Mouse (Mus musculus) liver, embryonic 12.5 days (tissue): ENCODE results near the gene Dyrk1a. TPM values are rescaled to one million over a fixed set of nuclear protein-coding genes. Genes with fewer than 3 reads are reported as not detected.

Experiments
- ATAC-seq: fragments of 200-750 bp; cut with Nextera tagmentation; 2 replicates; pipeline ENCODE4 v1.8.0; 2017; ENCODE audit warnings: moderate number of reproducible peaks, mild to moderate bottlenecking, moderate library complexity
- H3K27ac ChIP-seq: fragments of 300-500 bp; sonication (generic); 2 replicates; pipeline ENCODE4 v1.5.1; 2016; ENCODE audit warnings: mild to moderate bottlenecking
- H3K27me3 ChIP-seq: fragments of 300-500 bp; sonication (generic); replicated peaks from 2 replicates; pipeline ENCODE4 v1.6.1; 2016; ENCODE audit warnings: mild to moderate bottlenecking, moderate library complexity
- H3K36me3 ChIP-seq: fragments of 300-500 bp; sonication (generic); 2 replicates; pipeline ENCODE4 v1.6.1; 2016; ENCODE audit warnings: mild to moderate bottlenecking, moderate library complexity
- H3K4me1 ChIP-seq: fragments of 300-500 bp; sonication (generic); 2 replicates; pipeline ENCODE4 v1.6.1; 2016
- H3K4me2 ChIP-seq: fragments of 300-500 bp; sonication (generic); 2 replicates; pipeline ENCODE4 v1.6.1; 2016; ENCODE audit warnings: mild to moderate bottlenecking, moderate library complexity
- H3K4me3 ChIP-seq: fragments of 300-500 bp; sonication (generic); 2 replicates; pipeline ENCODE4 v1.5.1; 2016; ENCODE audit warnings: mild to moderate bottlenecking, moderate library complexity
- H3K9ac ChIP-seq: fragments of 300-500 bp; sonication (generic); 2 replicates; pipeline ENCODE4 v1.6.1; 2016; ENCODE audit warnings: mild to moderate bottlenecking, moderate library complexity
- H3K9me3 ChIP-seq: fragments of 300-500 bp; sonication (generic); replicated peaks from 2 replicates; pipeline ENCODE4 v1.6.1; 2016; ENCODE audit warnings: mild to moderate bottlenecking, moderate library complexity
- WGBS: fragments of 180-500 bp; shearing (Covaris S2); methylation state at CpG from one replicate; pipeline ENCODE4 v1.1.7; 2016; ENCODE audit not compliant: insufficient replicate concordance; 5-methylcytosine and 5-hydroxymethylcytosine counted together
- polyA plus RNA-seq: library from polyadenylated mRNA; unstranded; fragments of >200 nt; fragmentation: Nextera tagmentation; extraction: Ambion mirVana; gene quantifications from 2 replicates; pipeline ENCODE4 v1.2.1, GENCODE M21; 2016

Gene Dyrk1a
- polyA plus RNA-seq, 1 experiment from 2014 or later: 4.8 TPM

DNA sequence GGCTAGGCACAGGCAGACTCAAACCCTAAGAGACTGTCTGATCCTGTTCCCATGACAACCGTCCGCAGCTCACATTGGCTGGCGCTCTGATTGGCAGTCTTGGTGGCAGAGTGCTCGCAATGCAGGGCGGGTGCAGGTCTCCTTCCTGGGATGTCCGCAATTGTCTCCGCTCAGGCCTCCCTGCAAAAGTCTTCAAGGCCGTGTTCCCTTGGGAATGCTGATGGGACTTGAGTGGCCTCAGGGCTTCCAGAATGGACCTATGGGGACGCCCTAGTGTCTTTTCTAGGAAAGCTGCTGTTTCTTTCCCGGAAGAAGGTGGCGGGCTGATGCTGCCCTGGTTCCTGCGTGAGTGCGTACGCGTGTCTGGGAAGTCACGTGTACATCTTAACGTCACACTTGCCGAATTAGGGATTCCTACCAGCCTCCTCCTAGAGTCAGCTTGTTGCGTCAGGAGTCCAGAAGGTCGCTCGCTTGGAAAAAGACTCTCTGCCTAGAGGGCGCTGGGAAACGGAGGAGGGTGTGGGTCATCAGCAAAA is 154.3 kb downstream of the Dyrk1a start:
- H3K27me3 ChIP-seq: peaks cover 28% of the 10 kb centered on the region
- no peak overlapping the region for H3K9ac ChIP-seq
- WGBS: under 1% methylated on average over 23 of the region's 23 CpGs
- 0 out of 2 replicates have a peak, but pooled peaks cover 2% of the 10 kb centered on the region for H3K9me3 ChIP-seq
- peaks cover 7% of the 10 kb centered on the region; the same call in 1 of the 2 replicates for H3K4me1 ChIP-seq
- H3K36me3 ChIP-seq: no peaks in the 10 kb centered on the region
- peak; percentile 70 for ATAC-seq
- H3K27ac ChIP-seq: no peak overlapping the region
- H3K4me2 ChIP-seq: peak overlapping the region; percentile 64
- H3K4me3 ChIP-seq: peak overlapping the region; percentile 46

DNA sequence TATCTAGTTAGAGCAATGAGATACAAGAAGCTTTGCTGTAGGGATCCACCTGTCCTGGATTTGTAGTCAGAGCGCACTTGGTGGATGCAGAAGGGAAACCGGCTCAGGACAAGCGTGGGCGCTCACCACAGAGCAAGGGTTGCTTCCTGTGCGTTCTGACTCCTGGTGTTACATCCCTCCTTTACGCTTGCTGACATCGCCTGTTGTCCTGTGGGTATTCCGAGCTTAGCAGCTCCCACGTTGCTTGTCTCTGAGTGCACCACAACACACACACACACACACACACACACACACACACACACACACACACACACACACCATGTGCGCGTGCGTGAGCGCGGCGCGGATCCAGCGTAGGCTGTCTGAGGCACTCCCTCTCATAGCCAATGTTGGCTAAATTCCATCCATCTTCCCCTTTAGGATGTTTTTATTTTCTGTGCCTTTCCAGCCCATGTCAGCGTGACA is 155.0 kb downstream of the Dyrk1a start:
- H3K4me3 ChIP-seq: peak overlapping the region; percentile 46
- no peak overlapping the region for H3K9ac ChIP-seq
- ATAC-seq: no peak
- H3K4me2 ChIP-seq: peak overlapping the region; percentile 64
- peaks cover 28% of the 10 kb centered on the region for H3K27me3 ChIP-seq
- 0 out of 2 replicates have a peak, but pooled peaks cover 4% of the 10 kb centered on the region for H3K9me3 ChIP-seq
- H3K36me3 ChIP-seq: no peaks in the 10 kb centered on the region
- 6% methylated on average over 18 of the region's 18 CpGs for WGBS
- no peak overlapping the region for H3K27ac ChIP-seq
- peaks cover 7% of the 10 kb centered on the region; the same call in 1 of the 2 replicates for H3K4me1 ChIP-seq

DNA sequence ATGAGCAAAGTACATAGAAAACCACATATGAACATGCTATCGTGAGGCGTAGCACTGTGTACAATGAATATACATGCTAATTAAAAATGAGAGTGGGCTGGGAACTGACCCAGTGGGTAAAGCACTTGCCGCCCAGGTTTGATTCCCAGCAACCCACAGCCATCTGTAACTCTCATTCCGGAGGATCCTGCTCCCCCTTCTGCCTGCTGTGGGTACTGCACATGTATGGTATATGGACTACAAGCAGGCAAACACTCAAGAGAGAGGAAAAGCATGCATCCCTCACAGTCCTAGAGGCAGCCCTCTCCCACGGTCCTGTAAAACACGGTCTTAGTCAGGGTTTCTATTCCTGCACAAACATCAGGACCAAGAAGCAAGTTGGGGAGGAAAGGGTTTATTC is 159.4 kb downstream of the Dyrk1a start:
- WGBS: 77% methylated on average over 6 of the region's 6 CpGs
- H3K9me3 ChIP-seq: 0 out of 2 replicates have a peak, but pooled peaks cover 4% of the 10 kb centered on the region
- no peak overlapping the region for H3K9ac ChIP-seq
- H3K36me3 ChIP-seq: no peaks in the 10 kb centered on the region
- peaks cover 7% of the 10 kb centered on the region; the same call in 1 of the 2 replicates for H3K4me1 ChIP-seq
- ATAC-seq: no peak
- H3K4me2 ChIP-seq: no peak overlapping the region
- H3K27ac ChIP-seq: no peak overlapping the region
- peaks cover 8% of the 10 kb centered on the region for H3K27me3 ChIP-seq
- H3K4me3 ChIP-seq: no peak overlapping the region

DNA sequence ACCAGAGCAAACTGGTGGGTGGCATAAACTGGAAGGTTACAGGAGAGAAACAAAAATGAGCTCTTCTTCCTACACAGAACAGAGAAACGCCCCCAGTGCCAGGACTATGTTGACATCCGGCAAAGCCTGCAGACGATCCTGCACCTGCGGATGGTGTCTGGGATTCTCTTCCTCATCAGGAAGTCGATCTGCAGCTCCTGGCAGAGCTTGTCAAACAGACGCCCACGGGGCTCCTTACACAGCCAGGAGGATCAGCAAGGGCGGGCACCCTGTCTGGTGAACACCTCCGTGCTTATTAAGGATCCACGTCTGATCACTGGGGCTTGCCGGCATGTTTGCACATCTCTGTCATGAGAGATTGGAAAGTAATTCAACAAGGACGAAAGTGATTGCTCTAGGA is 161.2 kb downstream of the Dyrk1a start:
- ATAC-seq: no peak
- Histone ChIP-seq H3K4me2 (no peak overlapping the region), H3K36me3 (no peaks in the 10 kb centered on the region), H3K4me1 (no peaks in the 10 kb centered on the region), H3K27ac (no peak overlapping the region), H3K9ac (no peak overlapping the region), H3K4me3 (no peak overlapping the region), H3K27me3 (no peaks in the 10 kb centered on the region), H3K9me3 (0 out of 2 replicates have a peak, but pooled peaks cover 4% of the 10 kb centered on the region)
- WGBS: 54% methylated on average over 12 of the region's 12 CpGs

DNA sequence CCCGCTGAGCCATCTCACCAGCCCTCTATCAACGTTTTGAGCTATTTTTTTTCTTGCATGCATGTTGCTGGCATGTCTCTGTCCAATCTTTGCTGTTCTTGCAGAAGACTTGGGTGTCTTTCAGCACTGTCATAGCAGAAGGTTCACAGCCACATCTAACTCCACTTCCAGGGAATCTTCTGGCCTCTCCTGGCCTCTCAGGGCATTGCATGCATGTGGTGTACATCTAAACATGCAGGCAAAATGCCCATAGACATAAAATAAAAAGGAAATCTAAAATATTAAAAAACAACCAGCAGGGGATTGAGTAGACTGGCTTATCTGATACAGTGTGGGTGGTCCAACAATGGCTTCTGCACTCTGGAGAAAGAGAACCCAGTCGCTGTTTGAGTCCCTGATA is 165.7 kb downstream of the Dyrk1a start:
- Histone ChIP-seq H3K4me1 (no peaks in the 10 kb centered on the region), H3K9me3 (no peaks in the 10 kb centered on the region), H3K27me3 (no peaks in the 10 kb centered on the region), H3K36me3 (no peaks in the 10 kb centered on the region), H3K9ac (no peak overlapping the region), H3K4me2 (no peak overlapping the region), H3K4me3 (no peak overlapping the region), H3K27ac (no peak overlapping the region)
- WGBS: 41% methylated on average over 3 of the region's 3 CpGs
- no peak for ATAC-seq

DNA sequence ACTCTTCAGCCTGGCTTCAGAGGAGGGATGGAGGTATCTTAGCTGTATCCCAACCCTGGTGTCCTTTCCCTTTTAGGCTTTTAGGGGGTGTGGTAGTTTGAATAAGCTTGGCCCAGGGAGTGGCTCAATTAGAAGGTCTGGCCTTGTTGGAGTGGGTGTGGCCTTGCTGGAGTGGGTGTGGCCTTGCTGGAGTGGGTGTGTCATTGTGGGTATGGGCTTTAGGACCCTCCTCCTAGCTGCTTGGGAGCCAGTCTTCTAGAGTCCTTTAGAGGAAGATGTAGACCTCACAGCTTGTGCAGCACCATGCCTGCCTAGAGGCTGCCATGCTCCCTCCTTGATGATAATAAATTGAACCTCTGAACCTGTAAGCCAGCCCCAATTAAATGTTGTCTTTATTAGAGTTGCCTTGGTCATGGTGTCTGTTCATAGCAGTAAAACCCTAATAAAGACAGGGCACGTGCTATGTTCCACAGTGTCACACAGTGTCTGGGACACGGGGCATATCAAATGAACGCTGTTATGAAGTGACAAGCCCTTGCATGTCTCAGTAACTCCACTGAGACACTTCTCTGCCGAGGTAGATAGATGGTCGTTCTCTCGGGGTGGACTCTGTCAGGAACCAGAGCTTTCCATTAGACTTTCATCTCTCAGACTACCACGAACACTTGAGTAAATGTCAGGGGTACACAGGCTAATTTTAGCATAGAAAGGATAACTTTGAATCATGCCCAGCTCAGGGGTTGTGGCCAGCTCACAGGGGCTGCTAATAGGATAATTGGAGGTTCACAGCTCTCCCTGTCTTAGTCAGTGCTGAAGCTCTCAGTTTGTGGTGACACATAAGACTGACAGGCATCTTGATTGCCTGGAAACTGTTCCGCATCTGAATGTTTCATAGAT is 166.9 kb downstream of the Dyrk1a start:
- no peak for ATAC-seq
- H3K27ac ChIP-seq: no peak overlapping the region
- H3K4me1 ChIP-seq: no peaks in the 10 kb centered on the region
- H3K9ac ChIP-seq: no peak overlapping the region
- no peak overlapping the region for H3K4me3 ChIP-seq
- WGBS: 65% methylated on average over 8 of the region's 8 CpGs
- no peaks in the 10 kb centered on the region for H3K36me3 ChIP-seq
- no peaks in the 10 kb centered on the region for H3K27me3 ChIP-seq
- H3K4me2 ChIP-seq: no peak overlapping the region
- no peaks in the 10 kb centered on the region for H3K9me3 ChIP-seq

DNA sequence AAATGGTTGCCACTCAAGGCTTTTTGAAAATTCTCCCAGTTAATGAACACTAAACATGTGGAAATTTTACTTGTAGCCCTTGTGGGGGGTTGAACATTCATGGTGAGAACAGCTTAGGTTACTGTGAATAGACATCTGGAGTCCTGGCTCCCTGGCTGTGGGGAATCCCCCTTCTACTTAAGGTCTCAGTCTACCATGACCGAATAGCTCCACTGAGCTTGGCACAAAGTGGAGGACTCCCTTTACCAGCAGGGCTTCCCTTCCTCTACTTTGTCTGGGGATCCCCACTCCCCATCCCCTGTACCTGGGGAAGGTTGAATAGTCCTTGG is 167.5 kb downstream of the Dyrk1a start:
- no peaks in the 10 kb centered on the region for H3K27me3 ChIP-seq
- H3K4me3 ChIP-seq: no peak overlapping the region
- no peak overlapping the region for H3K4me2 ChIP-seq
- H3K36me3 ChIP-seq: no peaks in the 10 kb centered on the region
- H3K4me1 ChIP-seq: no peaks in the 10 kb centered on the region
- H3K9ac ChIP-seq: no peak overlapping the region
- WGBS: 74% methylated on average over 1 of the region's 1 CpGs
- H3K27ac ChIP-seq: no peak overlapping the region
- ATAC-seq: no peak
- no peaks in the 10 kb centered on the region for H3K9me3 ChIP-seq

DNA sequence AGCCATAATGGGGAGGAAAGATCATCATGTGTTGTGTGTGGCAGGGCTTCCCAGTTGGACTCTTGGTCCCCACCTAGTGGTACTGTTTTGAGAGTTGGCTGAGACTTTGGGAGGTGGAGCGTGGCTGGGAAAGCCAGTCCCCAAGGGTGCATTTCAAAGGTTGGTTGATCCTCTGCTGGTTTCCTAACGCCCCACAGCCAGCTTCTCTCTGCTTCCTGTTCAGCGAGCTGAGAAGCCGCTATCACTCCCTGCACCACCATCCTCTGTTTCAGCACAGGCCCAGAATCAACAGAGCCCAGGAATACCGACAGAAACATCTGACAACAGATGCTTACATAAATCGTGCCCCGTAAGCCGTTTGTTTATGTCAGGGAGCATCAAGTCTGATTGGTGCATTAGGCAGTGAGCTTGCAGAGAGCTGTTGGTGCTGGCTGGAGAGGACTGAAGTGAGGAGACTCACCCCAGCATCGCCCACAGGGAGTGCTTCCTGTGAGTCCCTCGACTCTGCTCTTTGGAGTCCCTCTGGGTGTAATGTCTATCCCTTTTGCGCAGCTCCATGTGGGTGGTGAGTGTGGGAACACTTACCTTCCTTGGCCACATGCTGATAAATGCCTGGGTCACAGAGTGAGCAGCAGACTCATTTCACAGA is 174.2 kb downstream of the Dyrk1a start:
- Histone ChIP-seq H3K36me3 (no peaks in the 10 kb centered on the region), H3K9ac (no peak overlapping the region), H3K4me1 (peaks cover 9% of the 10 kb centered on the region), H3K9me3 (no peaks in the 10 kb centered on the region), H3K4me3 (peak overlapping the region; percentile 32; the same call in 1 of the 2 replicates), H3K4me2 (peak overlapping the region; percentile 50), H3K27me3 (peaks cover 3% of the 10 kb centered on the region; the same call in 1 of the 2 replicates), H3K27ac (no peak overlapping the region)
- WGBS: 5% methylated on average over 11 of the region's 11 CpGs
- ATAC-seq: peak; percentile 46

DNA sequence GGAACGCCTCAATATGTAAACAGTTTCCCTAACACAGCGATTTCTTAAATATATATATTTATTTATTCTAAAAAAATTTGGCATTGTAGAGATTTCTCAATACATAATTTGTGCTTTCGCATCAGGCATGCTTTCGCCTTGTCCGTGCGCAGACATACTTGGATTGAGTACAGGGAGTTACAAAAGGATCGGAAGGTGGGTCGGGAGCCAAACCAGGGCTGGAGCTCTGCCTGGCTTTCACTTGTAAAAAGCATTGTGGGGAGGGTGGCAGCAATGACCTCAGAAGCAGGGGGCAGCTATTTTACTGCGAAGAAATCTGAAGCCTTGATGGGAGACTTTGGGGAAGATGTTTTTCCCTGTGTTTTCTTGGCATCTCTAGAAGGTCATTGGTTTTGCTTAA is 175.2 kb downstream of the Dyrk1a start:
- 81% methylated on average over 9 of the region's 9 CpGs for WGBS
- Histone ChIP-seq H3K36me3 (no peaks in the 10 kb centered on the region), H3K9me3 (no peaks in the 10 kb centered on the region), H3K27me3 (peaks cover 4% of the 10 kb centered on the region; the same call in 1 of the 2 replicates), H3K4me1 (peaks cover 9% of the 10 kb centered on the region), H3K4me3 (no peak overlapping the region), H3K27ac (no peak overlapping the region), H3K9ac (no peak overlapping the region), H3K4me2 (no peak overlapping the region)
- no peak for ATAC-seq

Other genes starting within 250 kb of the Dyrk1a start
- 2.4 and 3.1 TPM in 2 replicates for gene Ripply3, start 241.6 kb upstream of the Dyrk1a start, polyA plus RNA-seq
- gene Ttc3, start 199.4 kb upstream of the Dyrk1a start, polyA plus RNA-seq: 43.7 and 46.7 TPM in 2 replicates
- gene Pigp, start 198.2 kb upstream of the Dyrk1a start, polyA plus RNA-seq: 52.3 and 53.7 TPM in 2 replicates
- gene Vps26c, start 43.2 kb upstream of the Dyrk1a start, polyA plus RNA-seq: 25.8 and 27.7 TPM in 2 replicates